Mouse (Mus musculus): ENCODE measurements around the gene Gng3.

Gng3 gene

GRCm38 (mm10) chr19:8806810-8807209 lies 32.2 kb downstream of the Gng3 start:
- DNase-seq (ENCODE audit: low spot score in 2 of 2) = no peak

- DNase-seq (ENCODE audit: low spot score in 2 of 2) = no peak
These were observed 34.9 kb downstream of the Gng3 start for GRCm38 (mm10) chr19:8803879-8804660.

GRCm38 (mm10) chr19:8803204-8803780 lies 35.7 kb downstream of the Gng3 start:
- DNase-seq (ENCODE audit: low spot score in 2 of 2) = no peak

DNA sequence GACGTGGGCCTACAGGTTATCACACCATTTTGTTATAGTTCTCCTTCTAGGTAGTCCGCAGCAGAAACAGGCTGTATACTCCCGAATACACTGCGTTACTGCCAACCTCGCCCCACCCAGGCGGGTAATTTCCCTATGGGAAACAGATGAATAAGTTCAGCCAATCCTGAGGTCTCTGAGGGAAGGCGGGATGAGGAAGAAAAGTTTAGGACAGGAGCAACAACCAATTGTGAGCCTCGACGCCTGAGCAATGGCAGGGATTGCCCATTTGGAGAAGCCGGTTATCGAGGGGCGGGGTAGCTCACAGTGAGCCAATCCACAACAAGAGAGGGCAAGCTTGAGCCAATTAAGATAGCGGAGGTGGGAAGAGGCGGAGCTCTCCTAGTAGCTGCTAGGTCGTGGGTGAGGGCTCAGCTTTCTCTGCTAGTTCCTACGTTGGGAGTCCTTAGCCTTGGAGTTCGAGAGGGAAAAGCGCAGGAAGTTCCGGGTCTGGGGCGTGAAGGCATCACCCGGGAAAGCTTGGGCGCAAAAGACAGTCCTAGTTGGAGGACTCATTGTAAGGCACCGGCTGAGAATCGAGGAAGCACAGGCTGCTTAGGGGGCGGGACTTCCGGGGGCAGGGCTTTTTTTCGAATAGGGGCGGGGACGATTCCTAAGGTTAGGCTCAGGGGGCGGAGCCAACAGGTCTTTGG lies 36.7 kb downstream of the Gng3 start, which contains the start of gene Zbtb3:
Gene Zbtb3, plus strand, starts transcription at position 426 of the 692 bp plus-strand sequence.
- peak; percentile 96 to 97 for DNase-seq (ENCODE audit: low spot score in 2 of 2)

DNA sequence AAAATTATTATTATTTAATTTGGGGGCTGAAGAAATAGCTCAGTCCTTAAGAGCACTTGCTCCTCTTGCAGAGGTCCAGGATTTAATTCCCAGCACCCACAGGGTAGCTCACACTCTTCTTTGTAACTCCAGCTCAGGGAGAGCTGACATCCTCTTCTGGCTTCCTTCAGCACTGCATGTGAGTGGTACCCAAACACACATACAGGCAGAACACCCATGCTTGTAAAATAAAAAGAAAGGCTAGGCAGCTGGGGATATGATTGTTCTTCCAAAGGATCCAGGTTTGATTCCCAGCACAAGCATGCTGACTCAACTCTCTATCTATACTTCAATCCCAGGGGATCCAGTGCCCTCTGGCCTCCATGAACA lies 40.1 kb downstream of the Gng3 start:
- DNase-seq (ENCODE audit: low spot score in 2 of 2) = no peak

DNA sequence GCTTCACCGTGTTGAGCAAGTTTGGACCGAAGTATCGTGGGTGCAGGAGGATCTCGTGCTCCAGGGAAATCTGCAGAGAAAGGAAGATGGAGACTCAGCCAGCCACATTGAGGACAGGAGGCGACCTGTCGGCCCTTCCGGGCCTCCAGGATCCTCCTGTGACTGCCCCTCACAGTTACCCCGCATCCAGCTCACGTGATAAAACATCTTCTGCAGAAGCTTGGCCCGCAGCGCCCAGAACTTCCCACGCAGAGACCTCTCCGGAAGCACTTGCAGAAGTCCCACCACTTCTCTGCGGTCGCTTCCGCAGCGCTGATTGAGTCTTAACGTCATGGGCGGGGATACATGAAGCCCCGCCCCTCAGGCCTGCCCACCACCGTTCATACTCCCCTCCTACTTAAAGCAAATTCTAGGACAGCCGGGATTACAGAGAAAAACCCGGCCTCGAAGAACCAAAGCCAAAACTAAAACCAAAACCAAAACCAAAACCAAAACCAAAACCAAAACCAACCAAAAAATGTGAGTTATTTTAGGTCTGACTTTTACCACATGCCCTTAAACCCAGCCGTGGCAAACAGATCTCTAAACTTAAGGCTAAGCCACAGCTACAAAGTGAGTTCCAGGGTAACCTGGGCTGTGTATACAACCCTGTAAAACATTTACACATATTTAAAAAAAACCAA lies 40.6 kb downstream of the Gng3 start, which contains the start of gene Polr2g:
Gene Polr2g, minus strand, starts transcription at position 314 of the 683 bp plus-strand sequence.
- DNase-seq (ENCODE audit: low spot score in 2 of 2) = peak; percentile 82 to 91

GRCm38 (mm10) chr19:8790171-8790570 lies 48.8 kb downstream of the Gng3 start:
- peak in 1 of 2 experiments; percentile 47 for DNase-seq (ENCODE audit: low spot score in 2 of 2)

GRCm38 (mm10) chr19:8789171-8789570 lies 49.8 kb downstream of the Gng3 start:
- peak in 1 of 2 experiments; percentile 50 for DNase-seq (ENCODE audit: low spot score in 2 of 2)

GRCm38 (mm10) chr19:8788521-8788920 lies 50.5 kb downstream of the Gng3 start:
- no peak for DNase-seq (ENCODE audit: low spot score in 2 of 2)

Data from frontal cortex, postnatal 36 days (tissue).